21 mouse cellular contexts compared by ENCODE assay signal in genomic region chr10:83852806-83853205, GRCm38 (mm10).
A peak's percentile ranks its signal among the peaks of the same experiment; 100 is the strongest.
DNase-seq lines count a peak whose midpoint lies in the region; ATAC-seq and TF ChIP-seq lines count a peak whose summit lies in the region.
"Had no signal": no experiment of that assay in that cellular context is flagged by ENCODE, and none has a peak within 500 bp of the region (broad histone marks: within the 10 kb centered on the region; RNA-seq: fewer than 3 reads in every experiment).

No protein-coding gene starts in this region.

- no peaks in the 10 kb centered on the region for H3K27me3 ChIP-seq in lung, embryonic 14.5 days (ENCODE audit: insufficient read depth, low read length)
- H3K27me3 ChIP-seq in lung, embryonic 15.5 days, result no peaks in the 10 kb centered on the region
- H3K27me3 ChIP-seq in lung, postnatal 0 days (replicated peaks; ENCODE audit: insufficient read depth, low read length), result no peaks in the 10 kb centered on the region
- no peaks in the 10 kb centered on the region for H3K27me3 ChIP-seq in kidney, embryonic 14.5 days (ENCODE audit: control insufficient read depth, insufficient read depth, low read length)
- H3K27me3 ChIP-seq: CH12.LX; forebrain, embryonic 13.5 days; heart, embryonic 15.5 days; Patski had no signal

- peak; percentile 50 for DNase-seq in lung, embryonic 14.5 days
- DNase-seq in lung, postnatal 14 days, result no peak
- peak; percentile 46 for DNase-seq in lung, postnatal 0 days (ENCODE audit: low spot score)
- peak; percentile 38 to 75 for DNase-seq in lung, postnatal 4 days
- DNase-seq: adrenal gland, adult 2 months; adrenal gland, postnatal 25 days; cerebellum, adult 18-20 months; cerebellum, adult 9-11 months; gastrocnemius, postnatal 14 days; heart, adult 2 months; heart, postnatal 14 days had no signal

- H3K9ac ChIP-seq in lung, embryonic 14.5 days, result no peak overlapping the region
- no peak overlapping the region for H3K9ac ChIP-seq in lung, embryonic 15.5 days
- no peak overlapping the region for H3K9ac ChIP-seq in lung, postnatal 0 days (replicated peaks; ENCODE audit: low read depth)
- H3K9ac ChIP-seq in kidney, embryonic 14.5 days (ENCODE audit: low read depth, low read length), result no peak overlapping the region
- H3K9ac ChIP-seq: forebrain, embryonic 13.5 days; forebrain, postnatal 0 days; heart, embryonic 15.5 days had no signal

- H3K27ac ChIP-seq in lung, embryonic 14.5 days (ENCODE audit: low read depth), result no peak overlapping the region
- peak overlapping the region; percentile 60 for H3K27ac ChIP-seq in lung, embryonic 15.5 days
- H3K27ac ChIP-seq in lung, postnatal 0 days (ENCODE audit: low read length), result no peak overlapping the region
- no peak overlapping the region for H3K27ac ChIP-seq in kidney, embryonic 14.5 days (ENCODE audit: low read depth, low read length)
- H3K27ac ChIP-seq: embryonic facial prominence, embryonic 10.5 days; forebrain, embryonic 13.5 days; heart, adult 2 months; heart, embryonic 15.5 days had no signal

- no peak for TF ChIP-seq CTCF in lung, embryonic 14.5 days (IDR thresholded peaks at IDR 0.05; ENCODE audit: low read depth)
- no peak for TF ChIP-seq CTCF in lung, postnatal 0 days (IDR thresholded peaks at IDR 0.05)

- no peak overlapping the region for H3K4me3 ChIP-seq in lung, embryonic 14.5 days (ENCODE audit: low read depth, low read length)
- H3K4me3 ChIP-seq in lung, embryonic 15.5 days, result no peak overlapping the region
- no peak overlapping the region for H3K4me3 ChIP-seq in lung, postnatal 0 days (ENCODE audit: low read depth, low read length)
- no peak overlapping the region for H3K4me3 ChIP-seq in kidney, embryonic 14.5 days (ENCODE audit: low read length)
- H3K4me3 ChIP-seq: embryonic facial prominence, embryonic 10.5 days; forebrain, embryonic 13.5 days; heart, adult 2 months; heart, embryonic 15.5 days had no signal

- 0 out of 2 replicates have a peak, but pooled peaks cover 5% of the 10 kb centered on the region for H3K4me1 ChIP-seq in lung, embryonic 14.5 days (ENCODE audit: insufficient read depth)
- peaks cover 15% of the 10 kb centered on the region for H3K4me1 ChIP-seq in lung, embryonic 15.5 days
- H3K4me1 ChIP-seq in lung, postnatal 0 days (ENCODE audit: insufficient read depth, low read depth, low read length), result peaks cover 9% of the 10 kb centered on the region; the same call in 1 of the 2 replicates
- no peaks in the 10 kb centered on the region for H3K4me1 ChIP-seq in kidney, embryonic 14.5 days (ENCODE audit: control insufficient read depth, insufficient read depth, low read length)
- H3K4me1 ChIP-seq: forebrain, embryonic 13.5 days had no signal

- H3K9me3 ChIP-seq in lung, embryonic 14.5 days (ENCODE audit: low read depth, low read length), result no peaks in the 10 kb centered on the region
- H3K9me3 ChIP-seq in lung, embryonic 15.5 days, result no peaks in the 10 kb centered on the region
- H3K9me3 ChIP-seq in lung, postnatal 0 days (ENCODE audit: low read length), result no peaks in the 10 kb centered on the region
- no peaks in the 10 kb centered on the region for H3K9me3 ChIP-seq in kidney, embryonic 14.5 days (ENCODE audit: control insufficient read depth, low read length)
- H3K9me3 ChIP-seq: embryonic facial prominence, embryonic 10.5 days; forebrain, embryonic 13.5 days; heart, embryonic 15.5 days had no signal

- TF ChIP-seq EP300 in lung, postnatal 0 days (IDR thresholded peaks at IDR 0.05), result no peak

- H3K4me2 ChIP-seq in lung, embryonic 14.5 days, result no peak overlapping the region
- no peak overlapping the region for H3K4me2 ChIP-seq in lung, embryonic 15.5 days
- no peak overlapping the region for H3K4me2 ChIP-seq in lung, postnatal 0 days (replicated peaks; ENCODE audit: low read depth, low read length)
- H3K4me2 ChIP-seq in kidney, embryonic 14.5 days (replicated peaks; ENCODE audit: low read depth, low read length), result no peak overlapping the region
- H3K4me2 ChIP-seq: forebrain, embryonic 13.5 days; heart, embryonic 11.5 days; heart, embryonic 15.5 days had no signal

- H3K36me3 ChIP-seq in lung, embryonic 14.5 days (ENCODE audit: insufficient read depth), result no peaks in the 10 kb centered on the region
- no peaks in the 10 kb centered on the region for H3K36me3 ChIP-seq in lung, embryonic 15.5 days
- no peaks in the 10 kb centered on the region for H3K36me3 ChIP-seq in lung, postnatal 0 days (ENCODE audit: insufficient read depth, low read length)
- H3K36me3 ChIP-seq in kidney, embryonic 14.5 days (ENCODE audit: control insufficient read depth, insufficient read depth, low read length), result no peaks in the 10 kb centered on the region
- H3K36me3 ChIP-seq: embryonic facial prominence, embryonic 10.5 days; heart, embryonic 15.5 days had no signal

- ATAC-seq in lung, embryonic 14.5 days (ENCODE audit: insufficient read depth), result no peak
- 0 out of 2 replicates have a peak, but pooled peaks have one; percentile 47 for ATAC-seq in lung, embryonic 15.5 days (ENCODE audit: borderline replicate concordance, extremely low read depth, low FRiP score, low TSS enrichment)
- ATAC-seq in lung, postnatal 0 days, result no peak
- ATAC-seq in kidney, embryonic 14.5 days (ENCODE audit: low FRiP score, low TSS enrichment), result no peak
- ATAC-seq: activated CD4-positive, CD25-positive, alpha-beta regulatory T cell, adult 4 months; forebrain, embryonic 13.5 days; forebrain, postnatal 0 days; Patski had no signal

- 26% methylated on average over 3 of the region's 3 CpGs for whole genome bisulfite sequencing in lung, embryonic 14.5 days
- WGBS in lung, embryonic 15.5 days, result 27% methylated on average over 3 of the region's 3 CpGs
- 37% methylated on average over 3 of the region's 3 CpGs for WGBS in lung, postnatal 0 days
- WGBS in kidney, embryonic 14.5 days, result 72% methylated on average over 3 of the region's 3 CpGs
